Mouse (Mus musculus) spleen, adult 2 months (tissue): ENCODE measurements around the gene Pcsk4.
"Not testable (repeated sequence)": the region's sequence is repeated elsewhere in the genome, so short reads cannot be mapped to it uniquely, and the experiment has no call there.

Experiments used
- CTCF ChIP-seq: fragments of 200-500 bp; IDR thresholded peaks from 2 replicates; pipeline ENCODE4 v1.5.1; 2011; ENCODE audit warnings: mild to moderate bottlenecking, inconsistent platforms; ENCODE audit not compliant: insufficient read depth, insufficient read length, insufficient replicate concordance; ENCODE audit errors: extremely low read depth
- POLR2A ChIP-seq: fragments of 200-500 bp; IDR thresholded peaks from 2 replicates; pipeline ENCODE4 v1.6.1; 2011; ENCODE audit warnings: low read depth, low read length, inconsistent platforms

- not testable (repeated sequence) for TF ChIP-seq POLR2A, CTCF
Observed at GRCm38 (mm10) chr10:80345929-80346328, 16.6 kb upstream of the Pcsk4 start.
